Mouse (Mus musculus) C2C12 (cell line): ENCODE results near the gene Gm6356. TPM values are rescaled to one million over a fixed set of nuclear protein-coding genes. Genes with fewer than 3 reads are reported as not detected.
"Not testable (repeated sequence)": the region's sequence is repeated elsewhere in the genome, so short reads cannot be mapped to it uniquely, and the experiment has no call there.

Source experiments
- H3K27me3 ChIP-seq: one replicate; pipeline ENCODE4 v1.6.1; 2011; ENCODE audit not compliant: control insufficient read depth, insufficient read depth, insufficient read length
- H3K36me3 ChIP-seq: one replicate; pipeline ENCODE4 v1.6.1; 2011; ENCODE audit not compliant: control insufficient read depth, insufficient read depth
- H3K4me3 ChIP-seq: one replicate; pipeline ENCODE4 v1.5.1; 2011; ENCODE audit warnings: mild to moderate bottlenecking, control low read depth; ENCODE audit not compliant: poor library complexity, insufficient read depth, severe bottlenecking
- H3K79me2 ChIP-seq: one replicate; pipeline ENCODE4 v1.6.1; 2011; ENCODE audit not compliant: control insufficient read depth, insufficient read depth
- H3K79me3 ChIP-seq: one replicate; pipeline ENCODE4 v1.6.1; 2011; ENCODE audit warnings: low read depth, control low read depth
- H3ac ChIP-seq: one replicate; pipeline ENCODE3; 2011; ENCODE audit warnings: low read depth; ENCODE audit not compliant: control insufficient read depth, insufficient read length
- long read RNA-seq, 2 experiments: library from polyadenylated mRNA; unstranded; transcript quantifications; one replicate each; pipeline ENCODE4 v2.0.0; 2019 to 2020
- polyA plus RNA-seq: library from polyadenylated mRNA; unstranded; fragments of >200 nt; fragmentation: generic; extraction: Trizol; gene quantifications from one replicate; pipeline ENCODE4 v1.2.1, GENCODE M21; 2012; ENCODE audit warnings: missing spikeins

Gene Gm6356
- not detected for polyA plus RNA-seq
- long read RNA-seq, experiment 1 = 0 reads
- long read RNA-seq, experiment 2 = 0 reads

DNA sequence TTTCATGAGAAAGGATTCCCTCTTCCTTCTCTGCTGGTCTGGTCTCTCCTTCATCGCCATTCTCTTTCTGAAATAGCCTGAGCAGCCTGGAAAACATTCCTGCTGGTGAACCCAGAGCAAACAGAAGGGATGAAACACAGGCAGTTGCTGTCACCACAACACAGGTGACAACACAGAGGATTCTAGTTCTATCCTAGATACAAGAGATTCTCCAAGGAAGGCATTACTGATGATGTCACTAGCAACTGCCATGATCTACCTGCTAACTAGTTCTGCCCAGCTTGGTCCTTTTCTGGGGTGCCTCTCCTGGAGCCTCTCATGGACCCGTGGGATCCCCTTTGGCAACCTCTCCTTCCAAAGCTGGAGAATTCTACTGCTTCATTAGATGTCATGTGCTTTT, at the start of gene Gm6356:
Gm6356 (minus strand) TSS at position 101 of the 400 bp plus-strand sequence.
- H3K36me3 ChIP-seq, H3K79me2 ChIP-seq, H3ac ChIP-seq, H3K79me3 ChIP-seq, H3K27me3 ChIP-seq, H3K4me3 ChIP-seq: not testable (repeated sequence)

Other genes with a start within 250 kb of the Gm6356 start
- gene Gm3636, start 231.5 kb downstream of the Gm6356 start, polyA plus RNA-seq = 1.0 TPM
- gene Gm8362, start 199.4 kb downstream of the Gm6356 start, polyA plus RNA-seq = not detected
- not detected for gene Gm3642, start 133.5 kb downstream of the Gm6356 start, polyA plus RNA-seq
- gene Gm3667, start 83.9 kb downstream of the Gm6356 start, polyA plus RNA-seq = not detected
- not detected for gene Gm10406, start 53.6 kb upstream of the Gm6356 start, polyA plus RNA-seq
- gene Gm3685, start 71.2 kb upstream of the Gm6356 start, polyA plus RNA-seq = not detected
- not detected for gene Gm3696, start 126.8 kb upstream of the Gm6356 start, polyA plus RNA-seq
- not detected for gene Gm6676, start 151.6 kb upstream of the Gm6356 start, polyA plus RNA-seq
- gene Gm3512, start 200.7 kb upstream of the Gm6356 start, polyA plus RNA-seq = not detected
- not detected for gene Gm16434, start 220.7 kb upstream of the Gm6356 start, polyA plus RNA-seq